Mouse (Mus musculus) E14TG2a.4 (cell line): ENCODE measurements around the gene Nudt4.

Experiments used
- CTCF ChIP-seq: conservative IDR thresholded peaks from 2 replicates; pipeline ENCODE4 v1.5.1; 2014; ENCODE audit warnings: low read length
- NANOG ChIP-seq: IDR thresholded peaks from 2 replicates; pipeline ENCODE4 v1.6.1; 2014; ENCODE audit warnings: borderline replicate concordance, low read length, mixed read lengths
- POU5F1 ChIP-seq: IDR thresholded peaks from 2 replicates; pipeline ENCODE4 v1.6.1; 2014; ENCODE audit warnings: low read length, borderline replicate concordance

- TF ChIP-seq CTCF (no peak), POU5F1 (no peak), NANOG (no peak)
Observed at GRCm38 (mm10) chr10:95501033-95501432, 62.9 kb downstream of the Nudt4 start.
